Mouse (Mus musculus) ES-Bruce4 (cell line): ENCODE measurements at regions not wholly inside any gene's neighbourhood (a gene's known extent, or its start where the extent isn't known, plus 50 kb on each side); places are given as distances from the start of the nearest gene placed in this dataset.

Source experiments
- H3K27ac ChIP-seq: 2 replicates; pipeline ENCODE4 v1.5.1; 2012; ENCODE audit warnings: low read length, inconsistent platforms; ENCODE audit not compliant: insufficient read depth
- H3K27me3 ChIP-seq: 2 replicates; pipeline ENCODE4 v1.6.1; 2012; ENCODE audit warnings: mild to moderate bottlenecking, low read length, inconsistent platforms; ENCODE audit not compliant: control insufficient read depth, poor library complexity, insufficient read depth, severe bottlenecking
- H3K36me3 ChIP-seq: 2 replicates; pipeline ENCODE4 v1.6.1; 2012; ENCODE audit warnings: inconsistent platforms, mild to moderate bottlenecking, low read length, moderate library complexity; ENCODE audit not compliant: control insufficient read depth, poor library complexity, insufficient read depth, severe bottlenecking
- H3K4me1 ChIP-seq: one replicate; pipeline ENCODE4 v1.8.1; 2011; ENCODE audit warnings: low read length; ENCODE audit not compliant: control insufficient read depth, insufficient read depth
- H3K4me3 ChIP-seq: 2 replicates; pipeline ENCODE4 v1.5.1; 2011; ENCODE audit warnings: low read depth, mild to moderate bottlenecking, low read length
- H3K9ac ChIP-seq: 2 replicates; pipeline ENCODE4 v1.6.1; 2012; ENCODE audit warnings: low read depth, mild to moderate bottlenecking, inconsistent platforms; ENCODE audit not compliant: poor library complexity, severe bottlenecking
- H3K9me3 ChIP-seq: replicated peaks from 2 replicates; pipeline ENCODE4 v1.6.1; 2012; ENCODE audit warnings: mild to moderate bottlenecking, low read length, inconsistent platforms; ENCODE audit not compliant: control insufficient read depth, poor library complexity, insufficient read depth, severe bottlenecking
- CTCF ChIP-seq: IDR thresholded peaks from one replicate; pipeline ENCODE4 v1.8.1; 2011; ENCODE audit warnings: low read depth, low read length
- EP300 ChIP-seq: IDR thresholded peaks from 2 replicates; pipeline ENCODE4 v1.6.1; 2011; ENCODE audit warnings: low read depth, low read length; ENCODE audit not compliant: insufficient read depth
- POLR2A ChIP-seq: IDR thresholded peaks from one replicate; pipeline ENCODE4 v1.8.1; 2011; ENCODE audit warnings: low read length; ENCODE audit not compliant: insufficient read depth

- H3K9me3 ChIP-seq, result no peaks in the 10 kb centered on the region
- no peak overlapping the region for H3K9ac ChIP-seq
- no peaks in the 10 kb centered on the region for H3K27me3 ChIP-seq
- no peak overlapping the region for H3K27ac ChIP-seq
- H3K4me3 ChIP-seq, result no peak overlapping the region
- no peaks in the 10 kb centered on the region for H3K36me3 ChIP-seq
- no peak for TF ChIP-seq POLR2A
- TF ChIP-seq EP300, result no peak
- no peak for TF ChIP-seq CTCF
- H3K4me1 ChIP-seq, result no peaks in the 10 kb centered on the region
Observed at GRCm38 (mm10) chr8:86318531-86318930, 262.0 kb downstream of the Abcc12 start.

- TF ChIP-seq POLR2A (no peak), EP300 (no peak), CTCF (no peak)
- H3K9me3 ChIP-seq, result no peaks in the 10 kb centered on the region
Observed at GRCm38 (mm10) chr8:86316236-86316635, 264.2 kb downstream of the Abcc12 start.

GRCm38 (mm10) chr8:86309460-86309859 is 271.0 kb downstream of the Abcc12 start:
- no peak overlapping the region for H3K4me3 ChIP-seq
- no peak overlapping the region for H3K9ac ChIP-seq
- TF ChIP-seq POLR2A, result no peak
- no peak for TF ChIP-seq CTCF
- TF ChIP-seq EP300, result no peak
- H3K27ac ChIP-seq, result no peak overlapping the region
- no peaks in the 10 kb centered on the region for H3K4me1 ChIP-seq
- no peaks in the 10 kb centered on the region for H3K27me3 ChIP-seq
- no peaks in the 10 kb centered on the region for H3K9me3 ChIP-seq
- no peaks in the 10 kb centered on the region for H3K36me3 ChIP-seq

More at GRCm38 (mm10) chr8:86316236-86316635, 264.2 kb downstream of the Abcc12 start:
- Histone ChIP-seq H3K4me1 (no peaks in the 10 kb centered on the region), H3K27me3 (no peaks in the 10 kb centered on the region), H3K4me3 (no peak overlapping the region), H3K27ac (no peak overlapping the region), H3K36me3 (no peaks in the 10 kb centered on the region), H3K9ac (no peak overlapping the region)

GRCm38 (mm10) chr8:86307339-86307738 is 273.1 kb downstream of the Abcc12 start:
- TF ChIP-seq POLR2A (no peak), EP300 (no peak), CTCF (no peak)
- Histone ChIP-seq H3K9ac (no peak overlapping the region), H3K27ac (no peak overlapping the region), H3K4me3 (no peak overlapping the region), H3K27me3 (no peaks in the 10 kb centered on the region), H3K36me3 (no peaks in the 10 kb centered on the region), H3K4me1 (no peaks in the 10 kb centered on the region), H3K9me3 (no peaks in the 10 kb centered on the region)

- Histone ChIP-seq H3K4me3 (no peak overlapping the region), H3K27ac (no peak overlapping the region), H3K27me3 (no peaks in the 10 kb centered on the region), H3K9me3 (no peaks in the 10 kb centered on the region; the same call in 1 of the 2 replicates), H3K36me3 (no peaks in the 10 kb centered on the region), H3K4me1 (no peaks in the 10 kb centered on the region), H3K9ac (no peak overlapping the region)
- TF ChIP-seq POLR2A (no peak), CTCF (no peak), EP300 (no peak)
Observed at GRCm38 (mm10) chr8:86301885-86302509, 278.5 kb downstream of the Abcc12 start.

- Histone ChIP-seq H3K9me3 (peaks cover 6% of the 10 kb centered on the region; the same call in 1 of the 2 replicates), H3K4me3 (no peak overlapping the region), H3K27ac (no peak overlapping the region), H3K27me3 (no peaks in the 10 kb centered on the region), H3K4me1 (no peaks in the 10 kb centered on the region), H3K9ac (no peak overlapping the region), H3K36me3 (no peaks in the 10 kb centered on the region)
- TF ChIP-seq EP300 (no peak), CTCF (no peak), POLR2A (no peak)
Observed at GRCm38 (mm10) chr8:86288713-86289384, 291.6 kb downstream of the Abcc12 start.
